Mouse (Mus musculus) brain, adult 2 months (tissue): Measurements from ENCODE around the gene Anapc16.
A peak's percentile ranks its signal among the peaks of the same experiment; 100 is the strongest.

Experiments
- DNase-seq: peaks from one replicate; pipeline ENCODE4 v3.0.0; 2011; ENCODE audit warnings: low read depth, low spot score

Gene Anapc16

DNA sequence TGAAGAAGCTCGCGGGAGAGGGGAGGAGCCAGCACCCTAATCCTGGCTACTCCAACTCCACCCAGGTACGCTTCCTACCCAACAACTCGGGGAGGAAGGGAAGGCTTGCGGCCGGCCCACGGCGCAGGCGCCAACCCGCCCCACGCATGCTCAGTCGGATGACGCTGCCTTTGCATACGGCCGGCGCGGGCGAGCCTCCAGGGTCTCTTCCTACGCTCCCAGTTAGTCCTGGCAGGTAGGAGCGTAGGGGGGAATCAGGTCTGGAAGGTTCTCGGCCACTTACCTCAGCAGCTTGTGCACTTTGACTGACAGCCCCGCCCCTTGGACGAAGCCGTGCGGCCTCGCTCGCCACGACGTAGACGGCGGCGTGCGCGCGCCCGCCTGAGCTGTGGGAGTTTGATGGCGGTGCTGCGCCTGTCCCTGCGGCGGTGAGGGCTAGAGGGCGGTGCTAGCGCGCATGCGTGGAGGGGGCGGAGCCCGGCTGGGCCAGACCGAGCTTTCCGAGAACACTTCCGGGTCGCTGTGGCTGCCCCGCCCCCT lies at the start of gene Anapc16, which contains the start of gene Ascc1:
Gene Anapc16 (minus strand): TSS at position 463 of the 540 bp plus-strand sequence.
Gene Ascc1 (plus strand): TSS at position 133 of the 540 bp plus-strand sequence.
- peak; percentile 99 for DNase-seq

DNA sequence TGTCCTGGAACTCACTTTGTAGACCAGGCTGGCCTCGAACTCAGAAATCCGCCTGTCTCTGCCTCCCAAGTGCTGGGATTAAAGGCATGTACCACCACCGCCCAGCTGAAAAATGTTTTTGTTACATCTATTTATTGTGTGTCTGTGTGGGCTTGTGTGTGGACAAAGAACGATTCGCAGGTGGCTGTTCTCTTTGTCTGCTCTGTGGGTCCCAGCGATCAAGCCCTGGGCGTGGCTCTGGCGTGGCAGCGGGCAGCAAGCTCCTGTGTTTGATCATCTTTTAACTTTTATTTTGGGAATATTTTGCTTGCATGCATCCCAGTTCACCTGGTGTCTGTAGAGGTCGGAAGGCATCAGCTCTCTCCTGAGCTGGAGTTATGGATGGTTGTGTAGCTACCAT lies 47.6 kb upstream of the Anapc16 start:
- no peak for DNase-seq

DNA sequence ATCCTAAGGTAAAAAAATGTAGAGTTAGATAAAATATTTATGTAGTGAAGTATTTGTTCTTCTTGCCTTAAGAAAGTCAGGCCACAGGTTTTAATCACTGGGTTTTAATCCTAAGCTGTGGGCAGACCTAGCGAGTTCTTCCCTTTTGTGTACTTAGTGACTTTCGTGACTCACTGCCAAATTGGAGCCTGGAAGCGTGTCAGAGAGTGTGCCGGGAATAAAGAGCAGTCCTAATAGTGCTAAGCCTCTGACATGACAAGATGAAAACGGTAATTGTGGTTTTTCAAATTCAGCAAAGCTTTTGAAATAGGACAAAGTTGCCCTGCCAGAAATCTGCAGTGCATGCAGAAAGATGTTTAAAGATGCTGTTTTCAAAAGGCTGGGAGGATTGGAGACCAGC lies 43.8 kb upstream of the Anapc16 start:
- peak; percentile 88 for DNase-seq

DNA sequence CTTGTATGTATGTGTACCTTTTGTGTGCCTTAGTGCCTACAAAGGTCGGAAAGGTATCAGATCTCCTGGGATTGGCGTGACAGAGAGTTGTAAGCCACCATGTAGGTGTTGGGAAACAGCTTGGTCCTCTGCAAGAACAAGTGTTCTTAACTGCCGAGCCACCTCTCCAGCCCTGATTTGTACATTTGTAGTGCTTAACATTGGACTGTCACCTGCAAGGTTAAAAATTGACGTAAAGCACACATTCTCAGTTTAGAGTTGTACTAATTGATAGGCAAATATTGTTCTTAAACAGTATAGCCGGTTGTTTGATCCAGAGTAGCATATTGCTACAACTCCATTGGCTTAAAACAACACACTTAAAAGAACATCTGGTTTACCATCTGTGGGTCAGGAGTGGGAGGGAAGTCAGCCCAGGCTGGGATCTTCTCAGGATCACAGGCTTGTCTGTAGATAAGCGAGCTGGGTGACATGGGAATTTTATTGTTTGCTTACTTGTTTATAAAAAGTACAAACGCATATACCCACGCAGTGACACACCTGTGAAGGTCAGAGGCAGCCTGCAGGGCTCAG lies 39.5 kb upstream of the Anapc16 start:
- no peak for DNase-seq

DNA sequence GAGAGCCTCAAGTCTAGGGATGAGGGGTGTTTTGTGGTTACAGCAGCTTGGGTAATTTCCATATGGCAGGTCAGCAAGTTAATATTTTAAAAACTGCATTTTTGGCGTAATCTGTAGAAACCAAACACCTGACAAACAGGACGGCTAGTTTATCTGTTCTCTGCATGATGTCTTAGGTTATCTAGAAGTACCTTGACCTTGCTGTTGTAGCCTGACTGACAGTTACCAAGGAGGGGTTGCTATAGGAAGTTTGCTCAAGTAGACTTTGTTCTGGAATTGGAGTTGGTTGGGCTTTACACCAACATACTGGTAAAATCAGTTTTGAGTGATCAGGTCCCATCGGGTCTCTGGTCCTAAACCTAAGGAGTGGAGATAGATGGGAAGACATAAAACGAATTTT lies 32.8 kb upstream of the Anapc16 start:
- no peak for DNase-seq

DNA sequence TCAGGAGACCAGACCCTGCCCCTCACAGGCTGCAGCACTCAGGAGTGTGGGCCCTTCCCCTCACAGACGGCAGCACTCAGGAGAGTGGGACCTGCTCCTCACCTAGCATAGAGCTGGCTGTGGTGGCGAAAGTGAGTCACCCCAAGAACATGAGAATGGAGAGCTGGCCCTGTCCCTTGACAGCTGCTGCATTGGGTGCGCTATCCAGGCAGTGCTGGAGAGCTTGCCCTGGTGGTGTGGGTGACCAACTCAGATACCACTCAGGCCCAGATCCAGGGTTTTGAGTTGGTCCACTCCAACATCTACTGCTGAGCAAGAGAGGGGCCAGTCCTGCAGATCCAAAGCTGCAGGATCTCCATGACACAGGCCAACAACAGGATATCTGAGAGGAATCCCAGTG lies 31.7 kb upstream of the Anapc16 start:
- DNase-seq: no peak

DNA sequence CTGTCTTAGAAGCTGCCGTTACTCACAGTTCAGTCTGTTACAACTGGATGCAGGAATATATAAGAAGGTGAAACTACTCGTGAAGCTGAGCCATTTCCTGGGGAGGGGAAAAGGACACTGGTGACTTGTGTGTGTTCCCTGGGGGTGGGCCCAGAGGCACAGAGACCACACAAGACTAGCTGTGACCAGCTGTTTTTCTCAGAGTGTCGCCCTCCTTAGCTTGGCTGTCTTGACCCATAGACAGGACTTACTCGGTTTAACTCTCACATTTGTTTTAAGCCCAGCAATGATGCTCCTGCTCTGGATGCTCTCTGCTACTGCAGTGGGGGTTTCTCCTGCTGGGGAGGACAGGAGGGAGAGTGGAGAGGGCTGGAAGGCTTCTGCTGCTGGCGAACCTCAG lies 30.1 kb upstream of the Anapc16 start:
- DNase-seq: no peak

DNA sequence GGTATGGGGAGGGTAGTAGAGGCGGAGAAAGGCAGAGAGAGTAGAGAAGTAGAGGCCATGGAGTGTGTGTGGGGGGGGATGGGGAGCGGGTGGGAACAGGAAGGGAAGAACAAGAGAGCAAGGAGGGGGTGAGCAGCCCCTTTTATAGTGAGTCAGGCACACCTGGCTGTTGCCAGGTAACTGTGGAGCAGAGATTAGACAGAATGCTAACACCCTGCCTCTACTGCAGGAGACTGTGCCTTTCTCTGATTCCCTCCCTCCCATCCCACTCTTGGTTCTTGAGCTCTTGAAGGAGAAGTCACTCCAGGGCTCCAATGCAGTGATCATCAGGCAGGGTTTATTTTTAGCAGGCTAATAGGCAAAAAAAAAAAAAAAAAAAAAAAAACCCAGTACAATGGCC lies 29.7 kb upstream of the Anapc16 start:
- peak; percentile 77 for DNase-seq

DNA sequence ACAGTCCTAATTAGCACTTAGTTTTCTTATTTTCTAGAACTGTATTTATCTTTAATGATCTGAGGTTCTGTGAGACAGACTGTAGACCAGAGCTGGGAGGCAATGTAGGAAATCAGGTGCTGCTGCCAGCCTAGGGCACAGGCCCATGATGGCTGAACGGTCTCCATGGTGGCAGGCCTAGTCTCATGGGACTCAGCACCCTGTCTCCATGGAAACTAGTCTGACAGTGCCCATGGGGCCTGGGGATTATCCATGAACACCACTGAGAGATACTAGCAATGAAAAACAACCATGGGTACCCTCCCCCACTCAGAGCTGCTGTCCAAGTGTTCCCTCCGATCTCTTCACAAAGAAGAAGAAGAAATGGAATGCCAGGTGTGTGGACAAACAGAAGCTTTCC lies 29.1 kb upstream of the Anapc16 start:
- peak; percentile 15 for DNase-seq

DNA sequence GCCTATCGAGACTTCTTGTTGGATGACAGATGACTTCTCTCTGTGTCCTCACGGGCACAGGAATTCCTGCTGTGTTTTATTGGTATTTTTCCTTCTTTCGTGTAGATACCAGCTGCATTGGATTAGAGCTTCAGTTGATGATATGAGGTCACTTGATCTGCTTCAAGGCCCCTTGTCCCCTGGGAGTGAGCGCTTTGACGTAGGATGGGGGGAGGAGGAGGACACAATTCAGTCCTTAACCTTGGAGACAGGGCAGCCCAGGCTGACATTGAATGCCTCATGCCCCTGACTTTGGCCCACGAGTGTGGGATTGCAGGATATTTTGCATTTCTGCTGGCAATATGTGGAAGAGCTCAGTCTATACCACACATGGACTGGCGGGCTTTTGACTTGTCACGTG lies 28.6 kb upstream of the Anapc16 start:
- no peak for DNase-seq

DNA sequence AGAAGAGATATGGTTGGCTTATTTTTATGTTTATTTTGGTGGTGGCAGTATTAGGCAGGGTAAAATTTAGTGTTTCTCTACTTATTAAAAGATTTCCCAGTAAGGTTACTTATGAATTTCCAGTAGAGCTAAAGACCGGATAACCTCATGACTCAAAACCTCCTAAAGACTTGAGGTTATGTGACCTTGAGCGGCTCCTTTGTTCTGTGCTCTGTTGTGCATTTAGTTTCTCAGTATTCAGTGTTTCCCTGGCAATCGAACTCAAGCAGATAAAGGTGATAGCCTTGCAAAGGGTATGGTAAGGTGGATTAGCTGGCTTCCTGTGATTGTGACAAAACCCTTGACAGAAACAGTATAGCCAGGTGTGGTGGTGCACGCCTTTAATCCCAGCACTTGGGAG lies 26.5 kb upstream of the Anapc16 start:
- no peak for DNase-seq

DNA sequence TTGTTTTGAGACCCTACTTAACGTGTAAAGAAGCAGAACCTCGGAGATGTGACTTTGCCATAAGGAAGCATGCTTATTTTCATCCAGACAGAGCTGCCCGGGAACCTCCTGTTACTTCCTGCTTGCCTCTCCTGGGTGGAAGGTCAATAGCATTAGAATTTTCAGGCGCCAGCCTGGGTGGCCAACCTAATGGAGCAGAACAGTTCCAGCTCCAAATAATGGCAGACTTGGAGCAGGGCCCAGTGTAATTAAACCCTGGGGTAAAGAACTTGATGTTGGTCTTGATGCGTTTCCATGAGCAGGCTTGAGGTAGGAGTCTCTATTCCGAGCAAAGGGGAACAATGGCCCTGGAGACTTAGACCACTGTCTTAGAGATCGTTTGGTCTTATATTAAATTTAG lies 26.0 kb upstream of the Anapc16 start:
- DNase-seq: peak; percentile 17

DNA sequence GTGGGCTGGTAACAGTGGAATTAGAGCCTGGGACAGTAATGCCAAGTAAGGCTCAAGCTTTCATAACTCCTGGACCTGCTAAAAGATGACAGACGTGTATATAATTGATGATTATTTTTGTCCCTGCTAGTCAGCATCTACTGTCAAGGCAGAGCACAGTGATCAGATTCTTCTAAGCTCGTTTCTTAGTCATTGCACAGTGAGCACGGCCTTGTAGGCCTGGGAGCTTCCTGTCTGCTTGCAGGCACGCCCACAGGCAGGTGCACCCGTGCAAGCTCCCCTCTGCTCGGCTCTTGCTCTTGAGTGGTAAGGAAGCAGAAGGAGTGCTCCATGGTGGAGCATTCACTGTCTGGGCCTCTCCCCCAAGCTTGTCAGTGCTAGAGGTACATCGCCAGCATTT lies 25.2 kb upstream of the Anapc16 start:
- peak; percentile 75 for DNase-seq

DNA sequence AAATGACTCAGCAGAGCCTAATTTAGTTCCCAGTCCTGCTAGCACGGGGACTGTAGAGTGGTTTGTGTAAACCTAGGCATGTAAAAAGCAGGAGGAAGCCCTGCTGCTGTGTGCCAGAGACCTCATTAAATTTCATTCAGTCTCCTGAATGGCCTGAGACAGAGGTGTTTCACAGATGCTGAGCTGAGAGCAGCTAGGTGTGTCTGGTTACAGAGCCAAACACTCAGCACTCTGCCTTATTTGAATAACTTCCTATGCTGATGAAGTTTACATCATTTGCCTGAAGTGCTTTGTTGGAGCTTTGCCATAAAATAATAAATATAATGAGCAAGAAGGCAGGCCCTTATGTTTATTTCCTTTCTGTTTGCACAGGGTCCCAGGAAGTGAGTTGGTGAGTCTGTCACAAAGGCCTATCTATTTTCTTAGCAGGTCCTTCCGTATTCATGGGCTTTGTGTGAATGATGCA lies 24.7 kb upstream of the Anapc16 start:
- peak; percentile 50 for DNase-seq

DNA sequence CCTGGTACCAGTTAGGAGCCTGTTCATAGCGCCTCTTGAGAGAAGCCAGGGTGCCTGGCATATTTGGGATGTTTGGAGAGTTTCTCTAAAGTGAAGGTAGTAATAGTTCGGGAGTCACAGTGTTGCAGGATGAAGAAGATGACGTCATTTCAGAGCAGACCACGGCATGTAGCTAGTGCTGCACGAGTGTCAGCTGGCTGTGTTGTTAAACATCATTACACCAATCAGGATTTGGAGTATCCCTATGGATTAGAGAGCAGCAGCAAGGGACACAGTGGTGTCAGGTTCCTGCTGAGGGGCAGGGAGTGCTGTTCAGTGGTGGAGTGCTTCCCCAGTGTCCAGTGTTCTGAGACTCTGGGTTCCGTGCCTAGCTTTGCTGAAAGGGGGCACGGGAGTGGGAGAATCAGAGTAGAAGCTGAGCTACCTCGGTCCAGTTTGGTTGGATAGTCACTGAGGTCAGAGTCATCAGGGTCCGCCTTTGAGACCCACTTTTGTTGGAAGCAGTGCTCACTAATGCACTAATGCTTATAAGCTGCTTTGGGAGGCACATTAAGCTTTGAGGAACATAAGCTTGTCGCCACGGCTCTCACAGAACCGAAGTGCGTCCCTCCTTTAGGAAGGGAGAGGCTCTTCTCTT lies 23.9 kb upstream of the Anapc16 start:
- no peak for DNase-seq

DNA sequence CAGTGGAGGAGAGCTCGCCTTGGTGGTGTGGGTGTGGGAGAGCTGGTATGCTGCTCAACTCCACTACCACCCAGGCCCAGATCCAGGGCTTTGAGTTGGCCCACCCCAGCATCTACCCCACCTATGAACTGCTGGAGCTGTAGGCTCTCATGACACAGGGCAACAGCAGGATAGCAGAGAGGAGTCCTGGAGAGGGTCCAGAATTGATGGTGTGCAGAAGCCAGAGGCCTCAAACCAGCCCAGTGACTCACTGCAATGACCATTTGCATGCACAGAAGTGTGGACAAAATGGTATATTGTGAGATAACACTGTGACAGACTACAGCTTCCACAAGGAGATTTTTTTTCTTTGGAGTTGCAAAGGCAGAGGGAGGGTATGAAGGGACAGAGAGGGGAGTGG lies 20.8 kb upstream of the Anapc16 start:
- DNase-seq: no peak

DNA sequence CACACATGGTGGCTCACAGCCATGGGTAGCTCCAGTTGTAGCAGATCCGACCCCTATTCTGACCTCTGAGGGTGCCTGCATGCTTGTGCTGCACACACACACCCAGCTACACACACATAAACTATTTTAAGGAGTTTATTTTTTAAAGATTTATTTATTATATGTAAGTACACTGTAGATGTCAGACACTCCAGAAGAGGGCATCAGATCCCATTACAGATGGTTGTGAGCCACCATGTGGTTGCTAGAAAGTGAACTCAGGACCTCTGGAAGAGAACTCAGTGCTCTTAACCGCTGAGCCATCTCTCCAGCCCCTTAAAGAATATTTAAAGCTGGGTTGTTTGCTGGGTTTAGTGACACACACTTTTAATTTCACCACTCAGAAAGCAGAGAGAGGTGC lies 16.4 kb upstream of the Anapc16 start:
- DNase-seq: no peak

DNA sequence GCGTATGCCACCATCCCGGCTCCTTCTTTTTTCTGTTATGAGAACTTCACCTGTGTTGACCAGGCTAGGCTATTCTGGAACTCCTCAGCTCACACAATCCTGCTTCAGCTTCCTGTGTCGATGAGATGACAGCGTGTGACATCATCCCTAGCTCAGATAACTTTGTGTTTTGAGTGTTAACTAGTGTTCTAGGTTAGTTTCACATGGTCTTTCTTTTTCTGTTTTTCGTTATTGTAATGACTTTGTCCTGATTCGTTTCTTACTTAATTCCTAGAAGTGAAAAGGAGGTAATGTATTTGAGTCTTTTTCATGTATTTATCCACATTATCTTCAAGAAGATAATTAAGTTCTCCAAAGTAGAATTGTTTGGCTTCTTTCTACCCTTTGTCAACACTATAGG lies 13.3 kb upstream of the Anapc16 start:
- DNase-seq: no peak

DNA sequence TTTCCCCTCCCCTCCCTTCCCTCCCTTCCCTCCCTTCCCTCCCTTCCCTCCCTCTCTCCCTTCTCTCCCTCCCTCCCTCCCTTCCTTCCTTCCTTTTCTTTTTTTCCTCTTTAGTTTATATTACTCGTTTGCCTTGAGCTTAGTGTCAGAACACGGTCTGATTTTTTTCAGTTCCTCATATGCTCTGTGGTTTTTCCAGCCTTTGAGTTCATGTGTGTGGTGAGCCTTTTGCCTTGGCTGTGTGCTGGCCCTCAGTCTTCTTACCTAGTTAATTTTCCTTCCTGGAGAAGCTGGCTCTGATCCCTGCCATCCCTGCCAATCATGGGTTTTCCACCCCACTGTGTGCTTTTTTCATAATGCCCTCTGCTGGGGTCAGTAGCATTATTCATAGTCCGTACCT lies 6.2 kb upstream of the Anapc16 start:
- no peak for DNase-seq

DNA sequence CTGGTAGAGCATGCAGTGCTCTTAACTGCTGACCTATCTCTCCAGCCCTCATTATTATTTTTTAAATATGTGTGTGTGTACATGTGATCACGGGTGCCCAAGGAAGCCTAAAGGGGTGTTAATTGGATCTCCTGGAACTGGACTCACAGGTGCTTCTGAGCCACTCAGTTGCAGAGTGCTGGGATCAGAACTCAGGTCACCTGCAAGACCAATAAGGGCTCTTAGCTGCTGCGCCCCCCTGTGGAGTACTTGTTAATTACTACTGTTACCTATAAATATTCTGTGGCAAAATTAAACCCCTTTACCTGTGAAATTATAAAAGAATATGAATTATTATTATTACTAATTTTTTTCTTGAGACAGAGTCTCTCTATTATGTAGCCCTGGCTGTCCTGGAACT lies 2.3 kb upstream of the Anapc16 start:
- DNase-seq: peak; percentile 29

DNA sequence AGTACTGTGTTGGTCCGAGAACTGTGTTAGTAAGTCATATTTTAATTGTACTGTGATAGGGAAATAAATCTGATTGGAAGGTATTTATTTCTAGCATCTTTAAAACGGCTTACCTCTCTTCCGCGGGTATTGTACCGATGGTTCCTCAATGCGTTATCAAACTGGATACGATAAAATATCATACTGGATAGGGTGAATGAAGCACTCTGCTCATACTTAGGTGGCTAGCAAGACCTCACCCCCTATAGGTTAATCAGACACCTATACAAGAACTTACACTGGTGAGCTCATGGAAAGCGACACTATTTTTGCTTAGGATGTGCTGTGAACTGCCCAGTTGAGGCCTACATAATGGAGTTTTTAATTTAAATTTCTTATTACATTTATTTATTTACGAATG lies 912 bp upstream of the Anapc16 start:
- no peak for DNase-seq

DNA sequence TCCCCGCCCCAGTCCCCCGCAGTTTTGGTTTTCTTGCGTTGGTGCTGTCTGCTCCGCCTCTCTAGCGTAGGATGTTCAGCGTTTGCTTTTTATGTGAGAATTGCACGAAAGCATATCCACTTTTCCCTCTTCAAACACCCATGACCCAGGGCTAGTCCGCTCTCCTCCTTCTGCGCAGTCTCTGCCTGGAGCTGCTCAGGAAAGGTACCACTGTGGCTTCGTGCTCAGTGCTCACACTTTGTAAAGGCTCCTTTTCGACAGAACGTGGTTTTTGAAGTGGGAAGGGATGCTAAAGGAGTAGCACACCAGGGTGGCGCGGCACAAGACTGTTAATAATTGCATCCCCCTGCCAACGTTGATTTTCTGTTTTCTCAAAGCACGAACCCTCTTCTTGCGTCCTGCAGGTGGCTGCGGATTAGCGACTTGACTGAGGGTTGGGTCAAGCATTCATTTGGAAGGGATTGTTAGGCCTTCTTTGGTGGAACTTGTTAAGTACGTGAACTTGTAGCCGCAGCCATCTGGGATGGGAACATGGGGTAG lies 348 bp upstream of the Anapc16 start:
- no peak for DNase-seq

DNA sequence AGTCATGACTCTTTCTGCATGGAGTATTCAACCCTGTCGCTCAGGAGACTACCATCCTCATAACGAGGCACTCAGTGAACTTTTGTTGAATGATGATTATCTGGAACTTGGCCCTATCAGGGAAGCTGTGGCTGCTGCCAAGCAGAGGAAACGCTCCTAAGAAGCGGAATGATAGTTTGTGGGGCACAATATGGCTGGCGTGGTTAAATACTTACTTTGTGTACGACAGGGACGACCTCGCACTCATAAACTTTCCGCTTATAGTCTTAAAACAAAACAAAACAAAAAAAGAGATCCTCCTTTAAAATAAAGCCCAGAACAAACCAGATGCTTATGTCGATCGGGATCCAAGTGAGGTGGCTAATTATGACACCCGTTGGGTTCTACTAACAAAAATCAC lies 732 bp downstream of the Anapc16 start:
- peak; percentile 45 for DNase-seq
